Mouse (Mus musculus) forebrain, embryonic 13.5 days (tissue): ENCODE measurements around the gene 4930556J24Rik. TPM values are rescaled to one million over a fixed set of nuclear protein-coding genes. Genes with fewer than 3 reads are reported as not detected.
A peak's percentile ranks its signal among the peaks of the same experiment; 100 is the strongest.

Experiments
- ATAC-seq: fragments of 200-750 bp; cut with Nextera tagmentation; 2 replicates; pipeline ENCODE4 v1.8.0; 2017
- H3K27ac ChIP-seq: fragments of 300-500 bp; sonication (generic); 2 replicates; pipeline ENCODE4 v1.5.1; 2015; ENCODE audit warnings: inconsistent platforms, mild to moderate bottlenecking, moderate library complexity
- H3K27me3 ChIP-seq: fragments of 300-500 bp; sonication (generic); 2 replicates; pipeline ENCODE4 v1.6.1; 2015; ENCODE audit warnings: mild to moderate bottlenecking, inconsistent platforms
- H3K36me3 ChIP-seq: fragments of 300-500 bp; sonication (generic); 2 replicates; pipeline ENCODE4 v1.6.1; 2015; ENCODE audit warnings: mild to moderate bottlenecking, inconsistent platforms; ENCODE audit not compliant: poor library complexity, severe bottlenecking
- H3K4me1 ChIP-seq: fragments of 300-500 bp; sonication (generic); 2 replicates; pipeline ENCODE4 v1.6.1; 2015; ENCODE audit warnings: inconsistent platforms
- H3K4me2 ChIP-seq: fragments of 300-500 bp; sonication (generic); 2 replicates; pipeline ENCODE4 v1.6.1; 2015; ENCODE audit warnings: inconsistent platforms, mild to moderate bottlenecking, moderate library complexity
- H3K4me3 ChIP-seq: fragments of 300-500 bp; sonication (generic); 2 replicates; pipeline ENCODE4 v1.5.1; 2015; ENCODE audit warnings: mild to moderate bottlenecking, inconsistent platforms
- H3K9ac ChIP-seq: fragments of 300-500 bp; sonication (generic); 2 replicates; pipeline ENCODE4 v1.6.1; 2015; ENCODE audit warnings: mild to moderate bottlenecking, inconsistent platforms
- H3K9me3 ChIP-seq: fragments of 300-500 bp; sonication (generic); replicated peaks from 2 replicates; pipeline ENCODE4 v1.6.1; 2016; ENCODE audit warnings: inconsistent platforms
- WGBS: fragments of 180-500 bp; shearing (Covaris S2); methylation state at CpG from one replicate; pipeline ENCODE4 v1.1.7; 2015; 5-methylcytosine and 5-hydroxymethylcytosine counted together
- polyA plus RNA-seq: library from polyadenylated mRNA; unstranded; fragments of >200 nt; fragmentation: Nextera tagmentation; extraction: Ambion mirVana; gene quantifications from 2 replicates; pipeline ENCODE4 v1.2.1, GENCODE M21; 2015

The 4930556J24Rik gene
- polyA plus RNA-seq, 1 experiment from 2014 or later: not detected

GRCm38 (mm10) chr11:3935135-3935534, 41.4 kb downstream of the 4930556J24Rik start:
- Histone ChIP-seq H3K9me3 (no peaks in the 10 kb centered on the region), H3K4me1 (peaks cover 16% of the 10 kb centered on the region), H3K36me3 (no peaks in the 10 kb centered on the region), H3K4me2 (no peak overlapping the region), H3K9ac (no peak overlapping the region), H3K4me3 (no peak overlapping the region), H3K27ac (no peak overlapping the region), H3K27me3 (no peaks in the 10 kb centered on the region)
- WGBS: 83% methylated on average over 4 of the region's 4 CpGs
- no peak for ATAC-seq

DNA sequence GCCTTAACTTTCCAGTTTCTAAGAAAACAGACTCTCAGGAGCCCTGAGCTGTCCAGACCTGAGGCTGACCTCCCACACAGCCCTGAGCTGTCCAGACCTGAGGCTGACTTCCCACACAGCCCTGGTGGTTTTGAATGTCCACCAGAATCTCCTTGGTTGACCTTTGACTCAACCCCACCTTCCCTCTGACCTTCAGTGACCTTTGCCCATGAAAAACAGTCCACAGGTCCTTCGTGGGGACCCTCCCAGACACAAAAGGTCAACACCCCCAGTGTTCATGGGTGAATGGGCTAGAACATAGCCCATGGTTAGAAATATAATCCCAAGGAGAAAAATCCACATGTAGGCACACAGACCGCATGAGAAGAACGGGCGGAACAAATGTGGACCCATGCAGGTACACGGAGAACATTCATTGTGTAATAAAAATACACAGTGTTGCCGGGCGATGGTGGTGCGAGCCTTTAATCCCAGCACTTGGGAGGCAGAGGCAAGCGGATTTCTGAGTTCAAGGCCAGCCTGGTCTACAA, 42.8 kb downstream of the 4930556J24Rik start:
- no peak for ATAC-seq
- no peaks in the 10 kb centered on the region for H3K27me3 ChIP-seq
- H3K36me3 ChIP-seq: no peaks in the 10 kb centered on the region
- H3K4me3 ChIP-seq: no peak overlapping the region
- H3K9ac ChIP-seq: no peak overlapping the region
- H3K4me2 ChIP-seq: no peak overlapping the region
- no peaks in the 10 kb centered on the region for H3K9me3 ChIP-seq
- no peak overlapping the region for H3K27ac ChIP-seq
- WGBS: 89% methylated on average over 9 of the region's 9 CpGs
- H3K4me1 ChIP-seq: peaks cover 16% of the 10 kb centered on the region

- Histone ChIP-seq H3K9ac (peak within 1 kb of the TSS; percentile 63), H3K9me3 (no peaks in the 10 kb centered on the region), H3K4me3 (peak within 1 kb of the TSS; percentile 46), H3K4me2 (peak within 1 kb of the TSS; percentile 72), H3K27me3 (no peaks in the 10 kb centered on the region), H3K4me1 (peaks cover 16% of the 10 kb centered on the region), H3K36me3 (0 out of 2 replicates have a peak, but pooled peaks cover 3% of the 10 kb centered on the region), H3K27ac (no peak within 1 kb of the TSS; the same call in 1 of the 2 replicates)
- peak; percentile 67 for ATAC-seq
- WGBS: under 1% methylated on average over 22 of the region's 26 CpGs
Measured at GRCm38 (mm10) chr11:3931511-3932211, 44.9 kb downstream of the 4930556J24Rik start, which contains the start of gene Tcn2. TSS of gene Tcn2 (minus strand) at chr11:3932159.

- peak overlapping the region; percentile 46; the same call in 1 of the 2 replicates for H3K4me3 ChIP-seq
- 25% methylated on average over 6 of the region's 6 CpGs for WGBS
- 0 out of 2 replicates have a peak, but pooled peaks cover 5% of the 10 kb centered on the region for H3K36me3 ChIP-seq
Measured at GRCm38 (mm10) chr11:3930931-3931330, 45.6 kb downstream of the 4930556J24Rik start.

DNA sequence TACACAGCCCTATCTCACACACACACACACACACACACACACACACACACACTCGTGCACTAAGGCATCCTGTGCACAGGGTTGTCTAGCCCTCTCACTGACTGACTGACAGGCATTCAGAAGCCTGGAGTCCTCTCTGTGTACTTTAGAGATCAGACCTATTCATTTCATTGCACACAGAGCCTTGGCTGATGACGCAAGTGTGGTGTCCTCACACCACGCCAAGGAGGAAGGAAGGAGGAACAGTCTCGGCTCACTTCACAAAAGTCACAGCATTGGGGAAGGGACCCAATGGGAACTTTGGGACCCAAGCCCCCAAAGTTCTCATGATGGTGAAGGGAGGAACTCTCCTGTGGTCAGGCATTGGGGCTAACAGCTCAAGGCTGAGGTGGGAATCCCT, 46.6 kb downstream of the 4930556J24Rik start:
- no peaks in the 10 kb centered on the region for H3K27me3 ChIP-seq
- no peaks in the 10 kb centered on the region for H3K9me3 ChIP-seq
- no peak overlapping the region for H3K4me2 ChIP-seq
- ATAC-seq: no peak
- H3K36me3 ChIP-seq: 0 out of 2 replicates have a peak, but pooled peaks cover 5% of the 10 kb centered on the region
- no peak overlapping the region for H3K9ac ChIP-seq
- no peak overlapping the region for H3K27ac ChIP-seq
- WGBS: 85% methylated on average over 4 of the region's 4 CpGs
- H3K4me3 ChIP-seq: no peak overlapping the region
- H3K4me1 ChIP-seq: peaks cover 13% of the 10 kb centered on the region

More at GRCm38 (mm10) chr11:3930931-3931330, 45.6 kb downstream of the 4930556J24Rik start:
- H3K27ac ChIP-seq: no peak overlapping the region
- ATAC-seq: no peak
- H3K4me1 ChIP-seq: peaks cover 15% of the 10 kb centered on the region
- no peaks in the 10 kb centered on the region for H3K9me3 ChIP-seq
- H3K9ac ChIP-seq: peak overlapping the region; percentile 43; the same call in 1 of the 2 replicates
- no peaks in the 10 kb centered on the region for H3K27me3 ChIP-seq
- H3K4me2 ChIP-seq: peak overlapping the region; percentile 72

GRCm38 (mm10) chr11:3925916-3926315, 50.7 kb downstream of the 4930556J24Rik start:
- Histone ChIP-seq H3K4me1 (peaks cover under 1% of the 10 kb centered on the region; the same call in 1 of the 2 replicates), H3K9ac (no peak overlapping the region), H3K4me3 (no peak overlapping the region), H3K36me3 (0 out of 2 replicates have a peak, but pooled peaks cover 15% of the 10 kb centered on the region), H3K27ac (no peak overlapping the region), H3K4me2 (no peak overlapping the region), H3K27me3 (no peaks in the 10 kb centered on the region), H3K9me3 (no peaks in the 10 kb centered on the region)
- no peak for ATAC-seq
- 93% methylated on average over 10 of the region's 10 CpGs for WGBS

DNA sequence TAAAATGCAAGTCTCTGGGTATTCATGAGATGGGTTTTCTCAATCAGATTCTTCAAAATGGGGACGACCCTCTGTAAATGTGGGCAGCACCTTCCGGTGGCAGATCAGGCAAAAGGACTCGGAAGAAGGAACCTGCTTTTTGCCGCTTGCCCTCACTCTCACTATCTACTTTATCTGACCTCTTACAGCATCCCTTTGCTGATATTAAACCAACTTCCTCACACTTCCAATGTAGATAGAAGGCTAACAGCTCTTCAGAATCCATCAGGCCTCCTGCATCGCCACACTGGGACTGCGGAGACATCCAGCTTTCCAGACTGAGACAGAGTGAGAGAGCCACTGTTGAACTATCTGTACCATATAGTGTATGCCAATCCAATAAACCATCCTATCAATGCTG, 53.8 kb downstream of the 4930556J24Rik start:
- Histone ChIP-seq H3K9ac (no peak overlapping the region), H3K4me1 (no peaks in the 10 kb centered on the region), H3K4me3 (no peak overlapping the region), H3K27ac (no peak overlapping the region), H3K36me3 (0 out of 2 replicates have a peak, but pooled peaks cover 15% of the 10 kb centered on the region), H3K4me2 (no peak overlapping the region), H3K9me3 (no peaks in the 10 kb centered on the region), H3K27me3 (no peaks in the 10 kb centered on the region)
- 94% methylated on average over 6 of the region's 6 CpGs for WGBS
- no peak for ATAC-seq

DNA sequence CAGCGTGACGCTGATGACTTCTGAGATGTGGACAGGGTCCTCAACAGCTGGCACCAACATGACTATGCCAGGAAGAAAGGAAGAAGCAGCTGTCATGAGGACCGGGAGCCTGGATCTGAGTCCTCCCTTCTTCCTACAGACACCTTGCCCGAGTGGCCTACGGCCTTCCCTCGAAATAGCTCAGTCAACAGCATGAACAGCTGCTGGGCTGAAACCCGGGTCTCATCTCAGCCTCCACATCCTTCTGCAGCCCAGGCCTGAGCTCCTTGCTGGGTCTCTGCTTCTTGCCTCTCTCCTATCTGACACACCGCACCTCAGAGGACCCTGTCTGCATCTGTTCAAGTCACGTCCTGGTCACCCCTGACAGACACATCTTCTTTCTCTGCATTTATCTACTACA, 54.5 kb downstream of the 4930556J24Rik start:
- Histone ChIP-seq H3K27ac (no peak overlapping the region), H3K9ac (no peak overlapping the region), H3K4me2 (no peak overlapping the region), H3K4me3 (no peak overlapping the region), H3K36me3 (0 out of 2 replicates have a peak, but pooled peaks cover 15% of the 10 kb centered on the region), H3K9me3 (no peaks in the 10 kb centered on the region), H3K27me3 (no peaks in the 10 kb centered on the region), H3K4me1 (no peaks in the 10 kb centered on the region)
- ATAC-seq: no peak
- WGBS: 93% methylated on average over 9 of the region's 9 CpGs

DNA sequence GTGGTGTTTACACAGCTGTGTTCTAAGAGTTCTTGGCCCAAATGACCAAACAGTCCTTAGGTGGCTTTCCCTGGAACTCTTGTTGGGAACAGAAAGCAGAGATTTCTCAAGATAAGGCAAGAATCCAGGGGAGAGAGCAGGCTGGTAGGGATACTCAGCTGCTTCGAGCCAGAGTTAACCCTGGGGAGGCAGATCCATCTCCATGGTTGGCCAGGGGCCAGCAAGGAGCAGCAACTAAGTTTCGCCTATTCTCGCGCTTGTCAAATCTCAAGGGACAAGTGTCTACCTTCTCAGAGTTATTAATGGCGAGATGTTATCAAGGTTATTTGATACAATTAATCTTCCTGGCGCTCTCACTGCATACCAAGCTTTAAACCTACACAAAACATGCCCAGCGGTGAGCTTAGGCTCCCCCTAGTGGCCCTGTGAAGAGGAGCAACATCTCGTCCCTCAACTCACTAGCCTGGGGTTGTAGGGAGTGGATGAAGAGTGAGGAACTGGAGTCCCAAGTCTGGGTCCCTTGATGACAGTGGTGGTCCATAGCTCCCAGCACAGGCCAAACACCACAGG, 55.2 kb downstream of the 4930556J24Rik start:
- H3K4me2 ChIP-seq: no peak overlapping the region
- no peak overlapping the region for H3K4me3 ChIP-seq
- WGBS: 35% methylated on average over 8 of the region's 8 CpGs
- H3K9ac ChIP-seq: no peak overlapping the region
- no peak overlapping the region for H3K27ac ChIP-seq
- H3K27me3 ChIP-seq: no peaks in the 10 kb centered on the region
- ATAC-seq: 0 out of 2 replicates have a peak, but pooled peaks have one; percentile 41
- 0 out of 2 replicates have a peak, but pooled peaks cover 10% of the 10 kb centered on the region for H3K36me3 ChIP-seq
- no peaks in the 10 kb centered on the region for H3K4me1 ChIP-seq
- H3K9me3 ChIP-seq: no peaks in the 10 kb centered on the region

GRCm38 (mm10) chr11:3920476-3920875, 56.1 kb downstream of the 4930556J24Rik start:
- no peaks in the 10 kb centered on the region; the same call in 1 of the 2 replicates for H3K27me3 ChIP-seq
- H3K9me3 ChIP-seq: no peaks in the 10 kb centered on the region
- H3K4me2 ChIP-seq: no peak overlapping the region
- H3K36me3 ChIP-seq: 0 out of 2 replicates have a peak, but pooled peaks cover 10% of the 10 kb centered on the region
- 95% methylated on average over 7 of the region's 7 CpGs for WGBS
- ATAC-seq: no peak
- H3K27ac ChIP-seq: no peak overlapping the region
- H3K4me3 ChIP-seq: no peak overlapping the region
- H3K9ac ChIP-seq: no peak overlapping the region
- H3K4me1 ChIP-seq: no peaks in the 10 kb centered on the region

- ATAC-seq: no peak
- Histone ChIP-seq H3K9me3 (no peaks in the 10 kb centered on the region), H3K27me3 (no peaks in the 10 kb centered on the region; the same call in 1 of the 2 replicates), H3K36me3 (0 out of 2 replicates have a peak, but pooled peaks cover 6% of the 10 kb centered on the region), H3K4me2 (no peak overlapping the region), H3K4me1 (peaks cover 6% of the 10 kb centered on the region), H3K27ac (no peak overlapping the region), H3K9ac (no peak overlapping the region), H3K4me3 (no peak overlapping the region)
- 44% methylated on average over 1 of the region's 1 CpGs for WGBS
Measured at GRCm38 (mm10) chr11:3918738-3919137, 57.8 kb downstream of the 4930556J24Rik start.
